Mouse (Mus musculus): ENCODE data around the gene Hps5. TPM values are rescaled to one million over a fixed set of nuclear protein-coding genes. Genes with fewer than 3 reads are reported as not detected.
A peak's percentile ranks its signal among the peaks of the same experiment; 100 is the strongest.

Hps5 gene
- 16.2 and 17.3 TPM in 2 replicates for polyA plus RNA-seq (2014; fragmentation: Nextera tagmentation; extraction: Ambion mirVana)

DNA sequence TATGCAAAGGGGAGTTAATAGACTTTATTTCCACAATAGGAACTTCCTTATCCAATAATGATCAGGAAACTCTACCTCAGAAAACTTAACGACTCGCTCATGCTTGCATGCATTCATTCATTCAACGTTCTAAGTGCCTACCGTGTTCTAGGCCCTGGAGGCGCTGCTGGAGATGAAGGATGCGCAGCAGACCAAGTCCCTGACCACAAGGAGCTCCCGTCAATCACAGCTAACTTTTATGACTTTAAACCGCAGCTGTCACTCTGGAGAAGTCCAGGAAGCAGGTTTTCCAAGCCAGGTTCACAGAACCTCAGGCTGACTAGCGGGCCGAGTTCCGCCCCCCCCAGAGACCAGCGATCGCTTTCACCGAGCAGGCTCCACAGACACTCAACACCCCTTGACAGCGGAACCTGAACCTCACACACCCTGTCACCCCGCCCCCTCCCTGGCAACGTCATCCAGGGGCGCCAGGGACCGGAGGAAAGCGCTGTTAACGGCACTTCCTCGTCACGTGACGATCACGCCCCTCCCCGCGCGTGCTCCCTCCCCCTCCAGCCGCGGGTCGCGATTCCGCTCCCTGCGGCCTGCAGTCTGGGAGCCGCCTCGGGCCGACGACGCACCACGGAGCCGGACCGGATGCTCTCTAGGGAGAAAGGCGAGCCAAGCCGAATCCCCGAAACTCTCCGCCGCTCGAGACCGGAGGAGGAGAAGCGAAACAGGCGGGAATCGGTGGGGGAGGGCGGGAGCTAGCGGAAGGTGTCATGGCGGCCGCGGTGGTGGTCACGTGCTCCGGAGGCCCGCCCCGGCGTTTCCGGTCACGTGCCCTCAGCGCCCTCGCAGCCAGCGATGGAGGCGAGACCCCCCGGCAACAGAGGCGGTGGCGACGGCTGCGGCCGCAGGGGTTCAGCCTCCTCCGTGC, at the start of gene Hps5, which contains the start of gene Gtf2h1:
Hps5 (minus strand) TSS at position 778 of the 919 bp plus-strand sequence.
Gtf2h1 (plus strand) TSS at position 817 of the 919 bp plus-strand sequence.
- Histone ChIP-seq H3K27ac (replicated peaks; ENCODE audit: low read depth, low read length) (peak within 1 kb of the TSS; percentile 87), H3K4me1 (ENCODE audit: control insufficient read depth, insufficient read depth, low read length) (peaks cover 13% of the 10 kb centered on the region), H3K9ac (ENCODE audit: low read depth, low read length) (peak within 1 kb of the TSS; percentile 92), H3K4me3 (ENCODE audit: low read depth, low read length) (peak within 1 kb of the TSS; percentile 98), H3K9me3 (ENCODE audit: control insufficient read depth, low read length) (no peaks in the 10 kb centered on the region), H3K4me2 (ENCODE audit: low read depth, low read length) (peak within 1 kb of the TSS; percentile 90), H3K27me3 (replicated peaks; ENCODE audit: control insufficient read depth, insufficient read depth, low read length) (no peaks in the 10 kb centered on the region), H3K36me3 (ENCODE audit: control insufficient read depth, insufficient read depth, low read length) (peaks cover 22% of the 10 kb centered on the region)
- under 1% methylated on average over 29 of the region's 75 CpGs for WGBS
- ATAC-seq (ENCODE audit: low read depth) (peak; percentile 98), DNase-seq (ENCODE audit: low spot score) (peak; percentile 98)

DNA sequence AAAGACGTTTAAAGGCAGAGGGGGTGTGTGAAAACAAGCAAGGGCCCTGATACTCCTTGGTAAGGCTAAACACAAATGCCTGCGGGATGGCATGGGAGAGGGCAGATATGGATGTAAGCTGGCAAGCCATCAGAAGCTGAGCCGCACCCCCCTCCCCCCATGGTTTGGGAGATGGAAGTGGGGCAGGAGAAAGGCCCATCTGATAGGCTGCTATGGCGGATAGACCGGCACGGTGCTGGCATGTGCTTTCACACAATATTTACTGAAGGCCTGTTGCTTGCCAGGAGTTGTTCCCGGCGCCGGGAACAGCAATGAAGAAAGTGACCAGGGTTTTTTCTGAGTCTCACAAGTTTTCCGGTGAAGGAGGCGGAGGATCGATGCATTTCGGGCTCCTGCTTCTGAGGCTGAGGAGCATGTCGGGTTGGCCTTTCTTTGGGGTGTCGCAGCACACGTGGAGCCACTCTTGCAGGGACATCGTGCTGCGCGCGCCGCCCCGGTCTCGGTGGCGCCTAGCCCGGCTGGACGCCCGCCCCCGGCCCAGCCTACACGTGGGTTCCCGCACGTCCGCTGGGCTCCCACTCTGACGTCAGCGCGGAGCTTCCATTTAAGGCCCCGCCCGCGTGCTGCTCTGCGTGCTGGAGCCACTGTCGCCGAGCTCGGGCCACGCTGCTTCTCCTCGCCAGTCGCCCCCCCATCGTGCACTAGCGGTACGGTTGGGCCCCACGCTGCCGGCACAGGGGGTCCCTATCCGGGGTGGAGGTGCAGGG, 49.5 kb upstream of the Hps5 start:
- peaks cover 31% of the 10 kb centered on the region for H3K36me3 ChIP-seq (ENCODE audit: control insufficient read depth, insufficient read depth, low read length)
- H3K4me1 ChIP-seq (ENCODE audit: control insufficient read depth, insufficient read depth, low read length): peaks cover 7% of the 10 kb centered on the region
- under 1% methylated on average over 41 of the region's 51 CpGs for WGBS
- peak; percentile 92 for ATAC-seq (ENCODE audit: low read depth)
- peak overlapping the region; percentile 87 for H3K4me3 ChIP-seq (ENCODE audit: low read depth, low read length)
- peak overlapping the region; percentile 86 for H3K4me2 ChIP-seq (ENCODE audit: low read depth, low read length)
- H3K9me3 ChIP-seq (ENCODE audit: control insufficient read depth, low read length): no peaks in the 10 kb centered on the region
- no peaks in the 10 kb centered on the region for H3K27me3 ChIP-seq (replicated peaks; ENCODE audit: control insufficient read depth, insufficient read depth, low read length)
- H3K27ac ChIP-seq (replicated peaks; ENCODE audit: low read depth, low read length): peak overlapping the region; percentile 98
- peak; percentile 97 for DNase-seq (ENCODE audit: low spot score)
- peak overlapping the region; percentile 97 for H3K9ac ChIP-seq (ENCODE audit: low read depth, low read length)

DNA sequence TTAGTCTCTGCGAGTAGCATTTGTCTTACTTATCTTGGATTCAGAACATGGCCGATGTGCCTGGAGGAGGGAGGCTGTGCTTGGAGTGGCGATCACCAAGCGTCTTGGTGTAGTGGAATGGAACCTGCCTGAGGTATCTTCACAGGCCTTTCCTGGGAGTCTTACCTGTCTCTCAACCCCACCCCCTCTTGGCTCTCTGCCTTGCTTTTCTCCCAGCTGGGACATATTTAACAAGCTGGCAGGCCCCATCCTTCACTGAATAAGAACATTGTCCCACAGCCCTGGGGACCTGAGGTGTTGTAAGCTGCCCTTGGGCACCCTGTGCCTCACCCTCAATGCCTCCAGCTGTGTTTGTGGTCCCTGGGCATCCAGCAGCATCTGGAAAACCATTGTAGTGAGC, 47.7 kb upstream of the Hps5 start:
- Histone ChIP-seq H3K27ac (replicated peaks; ENCODE audit: low read depth, low read length) (no peak overlapping the region), H3K4me2 (ENCODE audit: low read depth, low read length) (no peak overlapping the region), H3K4me3 (ENCODE audit: low read depth, low read length) (no peak overlapping the region), H3K4me1 (ENCODE audit: control insufficient read depth, insufficient read depth, low read length) (peaks cover 22% of the 10 kb centered on the region), H3K9ac (ENCODE audit: low read depth, low read length) (no peak overlapping the region), H3K27me3 (replicated peaks; ENCODE audit: control insufficient read depth, insufficient read depth, low read length) (no peaks in the 10 kb centered on the region), H3K9me3 (ENCODE audit: control insufficient read depth, low read length) (no peaks in the 10 kb centered on the region), H3K36me3 (ENCODE audit: control insufficient read depth, insufficient read depth, low read length) (peaks cover 13% of the 10 kb centered on the region)
- 85% methylated on average over 4 of the region's 4 CpGs for WGBS
- ATAC-seq (ENCODE audit: low read depth) (no peak), DNase-seq (ENCODE audit: low spot score) (no peak)

GRCm38 (mm10) chr7:46842278-46842677, 46.4 kb upstream of the Hps5 start:
- Histone ChIP-seq H3K4me3 (ENCODE audit: low read depth, low read length) (no peak overlapping the region), H3K9me3 (ENCODE audit: control insufficient read depth, low read length) (no peaks in the 10 kb centered on the region), H3K4me1 (ENCODE audit: control insufficient read depth, insufficient read depth, low read length) (peaks cover 32% of the 10 kb centered on the region), H3K27me3 (replicated peaks; ENCODE audit: control insufficient read depth, insufficient read depth, low read length) (no peaks in the 10 kb centered on the region), H3K36me3 (ENCODE audit: control insufficient read depth, insufficient read depth, low read length) (peaks cover under 1% of the 10 kb centered on the region; the same call in 1 of the 2 replicates), H3K27ac (replicated peaks; ENCODE audit: low read depth, low read length) (no peak overlapping the region), H3K9ac (ENCODE audit: low read depth, low read length) (no peak overlapping the region), H3K4me2 (ENCODE audit: low read depth, low read length) (no peak overlapping the region)
- no peak for DNase-seq (ENCODE audit: low spot score)
- no peak for ATAC-seq (ENCODE audit: low read depth)
- 18% methylated on average over 5 of the region's 5 CpGs for WGBS

DNA sequence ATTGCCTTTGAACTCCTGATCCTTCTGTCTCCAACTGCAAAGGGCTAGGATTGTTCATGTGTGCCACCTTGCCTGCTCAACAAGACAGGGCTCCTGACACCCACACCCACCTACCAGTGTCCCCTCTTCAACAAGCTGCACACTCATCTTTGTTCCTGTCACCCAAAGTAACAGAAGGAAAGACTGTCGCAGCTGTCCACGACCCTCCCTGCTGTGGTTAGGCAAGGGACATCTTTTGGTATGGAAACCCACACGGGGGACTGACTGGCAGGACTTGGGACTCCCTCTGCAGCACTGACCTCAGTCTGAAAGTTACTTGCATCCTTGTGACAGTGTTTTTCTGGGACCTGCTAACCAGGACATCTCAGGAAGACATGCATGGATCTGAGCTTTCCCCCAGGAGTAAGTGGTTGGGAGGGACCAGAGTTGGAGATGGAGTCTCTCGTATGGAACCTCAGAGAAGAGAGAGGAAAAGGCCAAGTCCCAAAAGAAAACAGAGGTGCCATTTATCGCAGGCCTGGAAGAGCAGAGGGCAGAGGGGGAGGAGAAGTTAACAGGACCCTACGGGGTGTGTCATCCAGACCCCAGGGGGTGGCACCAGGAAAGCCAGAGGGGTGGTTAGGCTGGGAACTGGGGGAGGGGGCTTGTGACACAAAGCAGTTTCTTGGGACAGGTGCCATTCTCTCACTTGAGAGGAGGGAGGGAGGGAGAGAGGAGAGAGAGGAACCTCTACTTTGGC, 45.1 kb upstream of the Hps5 start, which contains the start of gene Ldha:
Ldha (plus strand) TSS at position 689 of the 739 bp plus-strand sequence.
- Histone ChIP-seq H3K4me3 (ENCODE audit: low read depth, low read length) (no peak within 1 kb of the TSS), H3K4me2 (ENCODE audit: low read depth, low read length) (no peak within 1 kb of the TSS), H3K9me3 (ENCODE audit: control insufficient read depth, low read length) (no peaks in the 10 kb centered on the region), H3K4me1 (ENCODE audit: control insufficient read depth, insufficient read depth, low read length) (peaks cover 32% of the 10 kb centered on the region), H3K27me3 (replicated peaks; ENCODE audit: control insufficient read depth, insufficient read depth, low read length) (no peaks in the 10 kb centered on the region), H3K36me3 (ENCODE audit: control insufficient read depth, insufficient read depth, low read length) (no peaks in the 10 kb centered on the region), H3K9ac (ENCODE audit: low read depth, low read length) (no peak within 1 kb of the TSS), H3K27ac (replicated peaks; ENCODE audit: low read depth, low read length) (no peak within 1 kb of the TSS)
- WGBS: 28% methylated on average over 6 of the region's 6 CpGs
- no peak for DNase-seq (ENCODE audit: low spot score)
- ATAC-seq (ENCODE audit: low read depth): no peak

GRCm38 (mm10) chr7:46840326-46840725, 44.5 kb upstream of the Hps5 start:
- Histone ChIP-seq H3K9me3 (ENCODE audit: control insufficient read depth, low read length) (no peaks in the 10 kb centered on the region), H3K36me3 (ENCODE audit: control insufficient read depth, insufficient read depth, low read length) (no peaks in the 10 kb centered on the region), H3K4me2 (ENCODE audit: low read depth, low read length) (no peak overlapping the region), H3K9ac (ENCODE audit: low read depth, low read length) (no peak overlapping the region), H3K27ac (replicated peaks; ENCODE audit: low read depth, low read length) (no peak overlapping the region), H3K27me3 (replicated peaks; ENCODE audit: control insufficient read depth, insufficient read depth, low read length) (no peaks in the 10 kb centered on the region), H3K4me1 (ENCODE audit: control insufficient read depth, insufficient read depth, low read length) (peaks cover 32% of the 10 kb centered on the region), H3K4me3 (ENCODE audit: low read depth, low read length) (no peak overlapping the region)
- ATAC-seq (ENCODE audit: low read depth) (no peak), DNase-seq (ENCODE audit: low spot score) (no peak)
- 46% methylated on average over 4 of the region's 4 CpGs for WGBS

GRCm38 (mm10) chr7:46839861-46840260, 44.0 kb upstream of the Hps5 start:
- Histone ChIP-seq H3K9me3 (ENCODE audit: control insufficient read depth, low read length) (no peaks in the 10 kb centered on the region), H3K36me3 (ENCODE audit: control insufficient read depth, insufficient read depth, low read length) (no peaks in the 10 kb centered on the region), H3K4me3 (ENCODE audit: low read depth, low read length) (no peak overlapping the region), H3K9ac (ENCODE audit: low read depth, low read length) (no peak overlapping the region), H3K4me2 (ENCODE audit: low read depth, low read length) (no peak overlapping the region), H3K27me3 (replicated peaks; ENCODE audit: control insufficient read depth, insufficient read depth, low read length) (no peaks in the 10 kb centered on the region), H3K27ac (replicated peaks; ENCODE audit: low read depth, low read length) (peak overlapping the region; percentile 90; the same call in 1 of the 2 replicates), H3K4me1 (ENCODE audit: control insufficient read depth, insufficient read depth, low read length) (peaks cover 28% of the 10 kb centered on the region)
- ATAC-seq (ENCODE audit: low read depth) (no peak), DNase-seq (ENCODE audit: low spot score) (no peak)
- WGBS: 59% methylated on average over 5 of the region's 5 CpGs

DNA sequence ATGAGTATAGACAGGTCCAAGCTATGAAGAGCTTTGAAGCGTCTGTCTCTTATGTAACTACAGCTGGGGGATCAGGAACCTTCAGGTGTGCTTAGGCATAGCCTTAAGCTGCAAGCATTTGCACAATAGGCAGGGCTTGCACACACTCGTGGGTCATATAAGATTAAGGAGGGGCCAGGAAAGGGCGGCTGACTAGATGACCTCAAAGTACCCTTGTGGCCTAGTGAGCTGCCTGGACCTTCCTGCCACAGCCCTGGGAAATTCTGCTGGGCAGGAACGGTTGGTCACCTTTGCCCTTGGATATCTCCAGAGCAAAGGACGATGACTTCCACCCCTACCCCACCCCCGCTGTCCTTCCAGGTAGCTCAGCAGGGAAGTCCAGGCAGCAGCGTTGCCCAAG, 43.6 kb upstream of the Hps5 start:
- H3K27ac ChIP-seq (replicated peaks; ENCODE audit: low read depth, low read length): peak overlapping the region; percentile 90
- WGBS: 37% methylated on average over 7 of the region's 7 CpGs
- ATAC-seq (ENCODE audit: low read depth): peak; percentile 6; the same call in 1 of the 2 replicates

More for the DNA sequence above, 43.6 kb upstream of the Hps5 start:
- Histone ChIP-seq H3K4me1 (ENCODE audit: control insufficient read depth, insufficient read depth, low read length) (peaks cover 24% of the 10 kb centered on the region), H3K36me3 (ENCODE audit: control insufficient read depth, insufficient read depth, low read length) (no peaks in the 10 kb centered on the region), H3K4me2 (ENCODE audit: low read depth, low read length) (peak overlapping the region; percentile 45), H3K4me3 (ENCODE audit: low read depth, low read length) (no peak overlapping the region), H3K9me3 (ENCODE audit: control insufficient read depth, low read length) (no peaks in the 10 kb centered on the region), H3K27me3 (replicated peaks; ENCODE audit: control insufficient read depth, insufficient read depth, low read length) (no peaks in the 10 kb centered on the region), H3K9ac (ENCODE audit: low read depth, low read length) (no peak overlapping the region)
- no peak for DNase-seq (ENCODE audit: low spot score)
